Comparison of ENCODE assay signal across 9 mouse cellular contexts in the genomic region with DNA sequence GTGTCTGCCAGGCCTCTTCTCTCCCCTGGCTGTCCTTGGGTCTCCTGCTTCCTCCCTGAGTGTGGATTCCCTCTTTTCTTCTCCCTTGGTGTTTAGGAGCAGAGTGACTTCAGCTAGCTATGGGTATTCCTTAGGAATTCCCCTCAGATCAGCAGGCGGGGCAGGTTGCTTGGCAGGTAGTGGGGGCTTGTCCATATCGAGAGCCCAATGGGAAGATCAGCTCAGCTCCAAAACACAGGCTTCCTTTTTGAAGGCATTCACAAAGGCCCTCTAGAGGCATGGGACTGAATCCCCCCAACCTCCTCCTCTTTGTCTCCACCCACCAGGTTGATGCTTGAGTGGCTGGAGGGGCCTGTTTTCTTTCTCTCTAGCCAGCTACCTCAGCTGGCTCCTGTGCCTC. TPM values are rescaled to one million over a fixed set of nuclear protein-coding genes. Genes with fewer than 3 reads are reported as not detected.
A peak's percentile ranks its signal among the peaks of the same experiment; 100 is the strongest.
DNase-seq lines count a peak whose midpoint lies in the region; ATAC-seq lines count a peak whose summit lies in the region.
"Had no signal": no experiment of that assay in that cellular context is flagged by ENCODE, and none has a peak within 500 bp of the region (broad histone marks: within the 10 kb centered on the region; RNA-seq: fewer than 3 reads in every experiment).

No protein-coding gene starts in this region.

- H3K9ac ChIP-seq in midbrain, embryonic 11.5 days (ENCODE audit: low read length), result peak overlapping the region; percentile 94

- intact Hi-C loops in heart, postnatal 25 days (cut with DNase I), result loop anchor here (10.0 kb wide), 1 partner anchor 172 kb away; no protein-coding TSS in a partner anchor

- no peaks in the 10 kb centered on the region for H3K27me3 ChIP-seq in midbrain, embryonic 11.5 days (ENCODE audit: control insufficient read depth, insufficient read depth, low read length)

- peaks cover 34% of the 10 kb centered on the region for H3K4me1 ChIP-seq in midbrain, embryonic 11.5 days (ENCODE audit: control insufficient read depth, insufficient read depth, low read length)

- ATAC-seq in midbrain, embryonic 11.5 days (ENCODE audit: low FRiP score), result no peak

- peak overlapping the region; percentile 58 for H3K4me3 ChIP-seq in midbrain, embryonic 11.5 days (ENCODE audit: low read depth, low read length)

- WGBS in midbrain, embryonic 11.5 days, result 38% methylated on average over 2 of the region's 2 CpGs

- peaks cover 28% of the 10 kb centered on the region for H3K36me3 ChIP-seq in midbrain, embryonic 11.5 days (ENCODE audit: control insufficient read depth, insufficient read depth, low read length)

- H3K4me2 ChIP-seq in midbrain, embryonic 11.5 days, result peak overlapping the region; percentile 93

- DNase-seq in heart, adult 11 months, result peak; percentile 89
- DNase-seq in heart, postnatal 25 days (ENCODE audit: low spot score), result no peak
- peak; percentile 33 for DNase-seq in ES-CJ7 (ENCODE audit: low read depth, low spot score)
- DNase-seq in heart, postnatal 4 days, result peak; percentile 3
- no peak for DNase-seq in midbrain, embryonic 11.5 days (ENCODE audit: low spot score, missing footprints)
- DNase-seq in adrenal gland, adult 18-20 months (ENCODE audit: low spot score in 2 of 2), result no peak
- DNase-seq in natural killer cell, adult 2 months (ENCODE audit: low spot score in 2 of 2), result no peak
- no peak for DNase-seq in ovary, postnatal 10 days (ENCODE audit: low spot score)

- H3K9me3 ChIP-seq in midbrain, embryonic 11.5 days (ENCODE audit: control insufficient read depth, low read length), result no peaks in the 10 kb centered on the region
- H3K9me3 ChIP-seq: G1E had no signal

- H3K27ac ChIP-seq in midbrain, embryonic 11.5 days (ENCODE audit: low read depth, low read length), result no peak overlapping the region

RNA-seq across cellular contexts. Expression of a gene that starts 4.5 kb away (rescaled TPM):
- total RNA-seq in heart, postnatal 25 days (2021), result 10 to 100 TPM; 26.3 to 26.4 TPM
- 10 to 100 TPM; 15.2 TPM for total RNA-seq in heart, postnatal 4 days (2021)
- 68.3 and 72.9 TPM in 2 replicates for polyA plus RNA-seq in midbrain, embryonic 11.5 days (2014; fragmentation: Nextera tagmentation; extraction: Ambion mirVana)
- total RNA-seq in adrenal gland, adult 18-20 months (2021), result 10 to 100 TPM; 25.6 to 29.7 TPM

RNA-seq across cellular contexts. Expression of a gene that starts 20.5 kb away (rescaled TPM):
- total RNA-seq in heart, postnatal 25 days (2021), result not detected
- total RNA-seq in heart, postnatal 4 days (2021), result under 1 TPM; 0.09 to 0.10 TPM
- 0.15 and 0.31 TPM in 2 replicates for polyA plus RNA-seq in midbrain, embryonic 11.5 days (2014; fragmentation: Nextera tagmentation; extraction: Ambion mirVana)
- under 1 TPM; 0.06 to 0.07 TPM for total RNA-seq in adrenal gland, adult 18-20 months (2021)
- polyA plus RNA-seq: G1E had no signal

RNA-seq across cellular contexts. Expression of a gene that starts 27.8 kb away (rescaled TPM):
- 10 to 100 TPM; 43.4 to 43.7 TPM for total RNA-seq in heart, postnatal 25 days (2021)
- total RNA-seq in heart, postnatal 4 days (2021), result 10 to 100 TPM; 65.4 to 68.6 TPM
- polyA plus RNA-seq in midbrain, embryonic 11.5 days (2014; fragmentation: Nextera tagmentation; extraction: Ambion mirVana), result 9.0 and 11.4 TPM in 2 replicates
- total RNA-seq in adrenal gland, adult 18-20 months (2021), result 10 to 100 TPM; 39.9 to 63.2 TPM

RNA-seq across cellular contexts. Expression of a gene that starts 30.0 kb away (rescaled TPM):
- not detected for total RNA-seq in heart, postnatal 25 days (2021)
- not detected for total RNA-seq in heart, postnatal 4 days (2021)
- not detected in 2 replicates for polyA plus RNA-seq in midbrain, embryonic 11.5 days (2014; fragmentation: Nextera tagmentation; extraction: Ambion mirVana)
- total RNA-seq in adrenal gland, adult 18-20 months (2021), result not detected
- polyA plus RNA-seq: G1E had no signal

Comparison
In these comparisons a context has a peak if more than half of its experiments do, and no peak if none do; other contexts are left out.
1. DNase-seq: peak in heart, adult 11 months (single experiment), ES-CJ7 (single experiment) and heart, postnatal 4 days (single experiment); none in heart, postnatal 25 days (single experiment), midbrain, embryonic 11.5 days (single experiment), adrenal gland, adult 18-20 months (0 of 2), natural killer cell, adult 2 months (0 of 2) and ovary, postnatal 10 days (single experiment).